Mouse (Mus musculus): ENCODE results near the gene Hdac7. TPM values are rescaled to one million over a fixed set of nuclear protein-coding genes. Genes with fewer than 3 reads are reported as not detected.

Gene Hdac7
- polyA plus RNA-seq (2012; ENCODE audit: insufficient read depth, insufficient read length, low replicate concordance, missing spikeins), result 147 TPM in 1 of 2 replicates, not detected in the other

DNA sequence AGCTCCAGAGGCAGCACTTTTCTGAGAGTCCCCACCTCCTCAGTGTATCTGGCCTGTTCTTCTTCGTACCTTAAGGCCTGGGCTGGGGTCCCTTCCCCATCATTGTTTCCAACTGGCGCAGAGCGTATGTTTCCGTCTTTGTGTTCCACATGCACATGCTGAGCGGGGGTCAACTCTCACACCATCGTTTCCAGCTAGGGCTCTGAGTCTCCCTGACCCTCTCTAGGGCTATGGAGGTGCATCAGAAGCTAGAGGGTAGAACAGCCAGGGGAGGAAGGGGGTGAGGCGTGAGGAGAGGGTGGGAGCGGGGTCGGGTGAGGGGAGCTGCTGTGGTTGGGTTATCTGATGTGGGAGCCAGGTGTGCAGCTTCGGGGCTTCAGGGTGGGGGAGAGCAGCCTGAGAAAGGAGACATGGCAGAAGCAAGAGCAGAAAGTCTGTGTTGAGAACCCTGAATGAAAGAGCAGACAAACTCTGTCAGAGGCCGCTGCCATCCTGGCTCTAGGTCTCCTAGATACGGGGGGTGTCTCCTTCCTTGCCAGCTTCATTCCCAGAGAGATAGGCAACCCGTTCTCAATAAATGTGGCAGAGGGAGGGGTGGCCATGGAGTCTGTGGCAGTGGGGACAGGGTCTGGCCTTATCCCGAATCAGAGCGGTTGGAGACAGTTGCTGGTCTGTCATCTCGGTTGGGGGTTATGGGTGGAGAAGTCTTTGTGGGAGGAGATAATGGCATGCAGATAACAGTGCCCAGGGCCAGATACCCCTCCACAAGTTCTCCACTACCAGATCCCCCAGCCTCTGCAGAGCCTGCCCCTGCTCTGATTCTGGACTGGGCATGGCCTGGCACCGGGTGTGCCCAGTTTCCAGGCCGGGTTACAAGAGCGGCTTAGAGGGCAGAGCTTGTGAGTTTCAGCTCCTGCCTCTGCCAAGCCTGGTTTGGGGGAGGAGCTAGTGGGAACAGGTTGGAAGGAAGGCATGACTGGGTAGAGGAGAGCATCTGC is at the start of gene Hdac7:
Gene Hdac7 (minus strand): TSS at position 466 of the 998 bp plus-strand sequence.
- WGBS, result 81% methylated on average over 19 of the region's 19 CpGs
- no peak for TF ChIP-seq POLR2A (IDR thresholded peaks at IDR 0.05; ENCODE audit: insufficient read depth, low read depth, low read length)
- no peak for TF ChIP-seq CTCF (IDR thresholded peaks at IDR 0.05; ENCODE audit: insufficient read depth, low read depth, low read length)
- Histone ChIP-seq H3K27ac (ENCODE audit: insufficient read depth, low read depth, low read length) (no peak within 1 kb of the TSS; the same call in 1 of the 2 replicates), H3K4me1 (ENCODE audit: control insufficient read depth, insufficient read depth, low read length) (peaks cover 7% of the 10 kb centered on the region), H3K4me3 (ENCODE audit: insufficient read depth, low read depth, low read length) (no peak within 1 kb of the TSS)

DNA sequence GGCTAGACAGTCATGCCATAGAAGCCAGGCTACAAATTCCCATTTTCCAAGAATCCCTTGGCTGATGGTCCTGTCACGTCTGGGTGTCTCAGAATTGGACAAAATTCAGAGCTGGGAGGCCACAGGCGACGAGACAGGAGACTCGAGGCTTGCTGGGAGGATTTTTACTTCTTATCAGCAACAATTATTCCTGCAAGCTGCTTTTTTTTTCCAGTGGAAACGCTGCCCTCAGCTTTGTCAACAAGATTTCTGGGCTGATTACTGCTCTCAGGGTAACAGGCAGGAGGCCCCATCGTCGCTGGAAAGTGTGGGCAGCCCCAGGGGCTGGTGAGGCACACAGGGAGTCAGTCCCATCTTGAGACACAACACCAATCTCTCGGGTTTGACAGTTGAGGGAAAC is 48.2 kb upstream of the Hdac7 start:
- no peak overlapping the region for H3K4me3 ChIP-seq (ENCODE audit: insufficient read depth, low read depth, low read length)
- 63% methylated on average over 8 of the region's 8 CpGs for WGBS
- TF ChIP-seq POLR2A (IDR thresholded peaks at IDR 0.05; ENCODE audit: insufficient read depth, low read depth, low read length) (no peak), CTCF (IDR thresholded peaks at IDR 0.05; ENCODE audit: insufficient read depth, low read depth, low read length) (no peak)
- peaks cover 18% of the 10 kb centered on the region for H3K4me1 ChIP-seq (ENCODE audit: control insufficient read depth, insufficient read depth, low read length)
- no peak overlapping the region for H3K27ac ChIP-seq (ENCODE audit: insufficient read depth, low read depth, low read length)

DNA sequence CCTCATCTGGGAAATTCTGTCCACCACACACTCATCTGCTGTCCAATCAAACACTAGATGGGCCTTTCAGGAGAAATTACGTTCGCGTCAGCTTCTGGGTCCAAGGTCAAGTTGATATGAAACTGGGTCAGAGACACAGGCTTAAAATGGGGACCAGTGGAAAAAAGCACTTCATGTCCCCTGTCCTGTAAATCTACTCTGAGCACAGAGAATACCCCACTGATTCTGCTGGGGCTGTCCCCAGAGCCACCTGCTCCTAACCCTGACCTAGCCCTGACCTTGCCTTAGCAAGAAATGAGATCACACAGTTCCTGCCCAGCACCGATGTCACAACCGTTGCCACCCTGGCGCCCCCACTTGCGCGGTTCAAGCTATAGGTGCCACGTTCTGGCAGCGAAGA is 46.1 kb upstream of the Hdac7 start:
- WGBS, result 91% methylated on average over 10 of the region's 10 CpGs
- Histone ChIP-seq H3K4me3 (ENCODE audit: insufficient read depth, low read depth, low read length) (no peak overlapping the region), H3K27ac (ENCODE audit: insufficient read depth, low read depth, low read length) (no peak overlapping the region), H3K4me1 (ENCODE audit: control insufficient read depth, insufficient read depth, low read length) (peaks cover 9% of the 10 kb centered on the region; the same call in 1 of the 2 replicates)
- no peak for TF ChIP-seq POLR2A (IDR thresholded peaks at IDR 0.05; ENCODE audit: insufficient read depth, low read depth, low read length)
- no peak for TF ChIP-seq CTCF (IDR thresholded peaks at IDR 0.05; ENCODE audit: insufficient read depth, low read depth, low read length)

DNA sequence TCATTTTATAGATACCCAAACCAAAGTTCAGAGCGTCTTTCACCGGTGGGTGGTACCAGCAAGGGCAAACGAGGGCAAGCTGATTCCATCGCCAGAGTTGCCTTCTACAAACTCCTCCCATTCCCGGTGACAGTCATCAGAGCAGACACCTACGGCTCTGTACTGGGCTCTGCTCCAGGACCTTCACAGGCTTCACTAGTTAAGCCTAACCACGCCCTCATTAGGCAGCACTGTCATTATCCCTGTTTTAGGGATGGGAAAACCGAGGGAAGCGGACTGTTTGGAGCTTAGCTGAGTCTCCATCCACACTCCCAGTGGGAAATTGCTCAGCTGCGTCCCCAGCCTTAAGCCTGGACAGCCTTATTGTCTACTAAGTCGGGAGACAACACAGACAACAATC is 45.7 kb upstream of the Hdac7 start:
- Histone ChIP-seq H3K27ac (ENCODE audit: insufficient read depth, low read depth, low read length) (no peak overlapping the region), H3K4me1 (ENCODE audit: control insufficient read depth, insufficient read depth, low read length) (peaks cover 9% of the 10 kb centered on the region), H3K4me3 (ENCODE audit: insufficient read depth, low read depth, low read length) (no peak overlapping the region)
- no peak for TF ChIP-seq CTCF (IDR thresholded peaks at IDR 0.05; ENCODE audit: insufficient read depth, low read depth, low read length)
- WGBS, result 26% methylated on average over 11 of the region's 11 CpGs

DNA sequence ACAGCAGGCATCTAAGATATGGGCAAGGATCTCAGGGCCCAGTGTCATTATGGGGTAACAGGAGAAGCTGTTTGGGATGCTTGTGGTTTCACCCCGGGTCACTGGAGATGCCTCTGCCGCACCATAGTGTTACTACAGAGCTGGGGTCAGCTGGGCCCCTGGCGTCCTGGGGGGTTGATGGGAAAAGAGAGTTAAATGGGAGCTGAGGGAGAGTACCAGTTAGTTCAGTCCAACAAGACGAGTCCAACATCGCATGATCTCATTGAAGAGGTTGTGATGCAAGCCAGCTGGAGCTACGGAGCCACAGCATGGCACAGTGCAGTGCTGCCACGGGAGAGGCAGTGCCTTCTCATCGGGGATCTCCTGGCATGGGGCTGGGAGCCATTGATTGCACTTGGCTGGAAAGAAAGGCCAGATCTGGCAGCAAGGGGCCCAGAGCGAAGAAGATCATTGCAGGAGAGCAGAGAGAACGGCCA is 43.3 kb upstream of the Hdac7 start:
- WGBS, result 70% methylated on average over 10 of the region's 10 CpGs
- Histone ChIP-seq H3K27ac (ENCODE audit: insufficient read depth, low read depth, low read length) (no peak overlapping the region), H3K4me3 (ENCODE audit: insufficient read depth, low read depth, low read length) (no peak overlapping the region), H3K4me1 (ENCODE audit: control insufficient read depth, insufficient read depth, low read length) (peaks cover 9% of the 10 kb centered on the region)
- TF ChIP-seq POLR2A (IDR thresholded peaks at IDR 0.05; ENCODE audit: insufficient read depth, low read depth, low read length) (no peak), CTCF (IDR thresholded peaks at IDR 0.05; ENCODE audit: insufficient read depth, low read depth, low read length) (no peak)

DNA sequence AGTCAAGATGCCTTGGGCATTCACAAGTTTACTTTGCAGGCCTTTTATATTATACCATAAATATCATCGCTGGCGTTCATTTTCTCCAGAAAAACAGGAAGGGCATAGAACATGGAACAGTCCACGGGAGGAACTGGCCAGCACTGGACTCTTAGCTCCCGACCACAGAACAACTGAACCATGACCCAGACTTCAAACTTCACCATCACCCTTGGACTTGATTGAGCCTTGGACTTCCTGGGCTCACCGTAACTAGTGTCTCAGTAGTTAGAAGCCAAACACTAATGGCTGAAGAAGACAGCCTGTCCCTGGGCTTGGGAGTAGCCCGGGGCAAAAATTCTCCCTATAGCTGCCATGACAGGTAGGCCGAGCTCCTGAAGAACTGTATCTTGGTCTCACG is 37.1 kb upstream of the Hdac7 start:
- Histone ChIP-seq H3K4me3 (ENCODE audit: insufficient read depth, low read depth, low read length) (no peak overlapping the region), H3K27ac (ENCODE audit: insufficient read depth, low read depth, low read length) (no peak overlapping the region), H3K4me1 (ENCODE audit: control insufficient read depth, insufficient read depth, low read length) (peaks cover 2% of the 10 kb centered on the region)
- 95% methylated on average over 8 of the region's 8 CpGs for WGBS
- no peak for TF ChIP-seq POLR2A (IDR thresholded peaks at IDR 0.05; ENCODE audit: insufficient read depth, low read depth, low read length)

DNA sequence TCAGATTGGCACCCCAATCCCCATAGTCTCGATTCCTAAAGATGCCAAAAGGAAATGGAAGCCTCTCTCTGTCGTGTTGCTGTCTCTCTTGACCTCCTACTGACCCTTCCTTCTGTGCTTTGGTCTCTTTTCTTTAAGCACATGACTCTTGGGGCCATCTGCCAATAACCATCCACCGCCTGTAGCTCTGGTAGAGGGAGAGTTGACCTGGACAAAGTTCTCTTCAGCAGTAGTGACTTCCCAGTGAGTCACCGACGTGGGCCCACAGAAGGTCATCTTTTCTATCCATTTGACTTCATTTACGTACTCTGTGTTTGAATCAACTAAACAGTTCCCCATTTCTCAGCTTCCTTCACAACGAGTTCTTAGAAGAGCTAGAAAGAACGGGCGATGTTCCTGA is 36.1 kb upstream of the Hdac7 start:
- Histone ChIP-seq H3K27ac (ENCODE audit: insufficient read depth, low read depth, low read length) (no peak overlapping the region), H3K4me1 (ENCODE audit: control insufficient read depth, insufficient read depth, low read length) (peaks cover 2% of the 10 kb centered on the region), H3K4me3 (ENCODE audit: insufficient read depth, low read depth, low read length) (no peak overlapping the region)
- 80% methylated on average over 9 of the region's 9 CpGs for WGBS
- TF ChIP-seq CTCF (IDR thresholded peaks at IDR 0.05; ENCODE audit: insufficient read depth, low read depth, low read length), result no peak
- no peak for TF ChIP-seq POLR2A (IDR thresholded peaks at IDR 0.05; ENCODE audit: insufficient read depth, low read depth, low read length)

DNA sequence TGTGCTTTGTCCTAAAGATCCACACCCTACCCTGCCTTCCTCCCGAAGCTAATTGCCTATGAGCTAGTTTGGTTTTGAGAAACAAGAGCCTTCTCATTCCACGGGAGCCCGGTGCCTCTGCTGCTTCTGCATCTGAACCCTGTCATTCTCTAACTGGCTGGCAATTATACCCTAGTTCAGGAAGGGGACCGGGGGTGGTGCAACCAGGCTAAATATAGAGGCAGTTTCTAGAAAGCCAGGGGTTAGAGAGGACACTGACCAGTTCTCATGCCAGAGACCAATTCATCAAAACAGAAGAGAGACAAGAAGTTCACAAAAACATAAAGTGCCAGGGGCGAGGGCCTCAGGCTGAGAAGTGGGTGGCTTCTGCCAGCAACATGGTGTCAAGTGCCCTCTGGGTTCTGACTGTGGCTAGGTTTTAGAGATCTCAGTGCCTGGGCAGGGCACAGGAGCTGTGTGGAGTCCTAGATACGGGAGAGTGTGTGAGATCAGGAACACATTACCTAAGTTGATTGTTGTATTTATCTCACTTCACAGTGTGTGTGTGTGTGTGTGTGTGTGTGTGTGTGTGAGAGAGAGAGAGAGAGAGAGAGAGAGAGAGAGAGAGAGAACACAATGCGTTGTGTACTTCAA is 34.5 kb upstream of the Hdac7 start:
- TF ChIP-seq CTCF (IDR thresholded peaks at IDR 0.05; ENCODE audit: insufficient read depth, low read depth, low read length), result no peak
- TF ChIP-seq POLR2A (IDR thresholded peaks at IDR 0.05; ENCODE audit: insufficient read depth, low read depth, low read length), result no peak
- H3K4me3 ChIP-seq (ENCODE audit: insufficient read depth, low read depth, low read length), result no peak overlapping the region
- no peak overlapping the region for H3K27ac ChIP-seq (ENCODE audit: insufficient read depth, low read depth, low read length)
- peaks cover 2% of the 10 kb centered on the region; the same call in 1 of the 2 replicates for H3K4me1 ChIP-seq (ENCODE audit: control insufficient read depth, insufficient read depth, low read length)
- WGBS, result 60% methylated on average over 7 of the region's 7 CpGs

DNA sequence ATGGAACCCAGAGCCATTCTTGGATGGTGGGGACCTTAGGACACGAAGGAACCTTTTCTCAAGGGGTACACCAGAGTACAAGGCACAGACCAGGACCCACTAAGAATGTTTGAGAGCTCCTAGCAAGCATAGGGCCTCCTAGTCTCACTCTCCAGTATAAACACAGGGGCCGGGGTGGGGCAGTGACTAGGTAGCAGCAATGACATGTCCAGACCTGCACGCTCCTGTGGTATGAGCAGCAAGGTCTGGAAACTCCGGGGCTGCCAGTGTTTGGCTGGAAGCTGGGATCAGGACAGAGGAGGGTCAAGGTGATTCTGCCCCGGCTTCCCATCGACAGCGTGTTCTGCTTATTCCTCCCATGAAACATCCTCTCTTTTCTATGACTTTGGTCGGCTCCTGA is 31.5 kb upstream of the Hdac7 start:
- H3K27ac ChIP-seq (ENCODE audit: insufficient read depth, low read depth, low read length), result no peak overlapping the region
- TF ChIP-seq CTCF (IDR thresholded peaks at IDR 0.05; ENCODE audit: insufficient read depth, low read depth, low read length), result no peak
- no peak for TF ChIP-seq POLR2A (IDR thresholded peaks at IDR 0.05; ENCODE audit: insufficient read depth, low read depth, low read length)
- peaks cover 2% of the 10 kb centered on the region; the same call in 1 of the 2 replicates for H3K4me1 ChIP-seq (ENCODE audit: control insufficient read depth, insufficient read depth, low read length)
- H3K4me3 ChIP-seq (ENCODE audit: insufficient read depth, low read depth, low read length), result no peak overlapping the region
- 92% methylated on average over 8 of the region's 8 CpGs for WGBS

Measured in olfactory bulb, adult 2 months (tissue).